ENCODE assay signal across 26 mouse cellular contexts in genomic region chr7:126868003-126868402, GRCm38 (mm10). TPM values are rescaled to one million over a fixed set of nuclear protein-coding genes. Genes with fewer than 3 reads are reported as not detected.
DNase-seq lines count a peak whose midpoint lies in the region; ATAC-seq and TF ChIP-seq lines count a peak whose summit lies in the region.
"Had no signal": no experiment of that assay in that cellular context is flagged by ENCODE, and none has a peak within 500 bp of the region (broad histone marks: within the 10 kb centered on the region; RNA-seq: fewer than 3 reads in every experiment).

No protein-coding gene starts in this region.

- no peaks in the 10 kb centered on the region for H3K27me3 ChIP-seq in lung, embryonic 16.5 days (ENCODE audit: control insufficient read depth, insufficient read depth, low read depth, low read length)
- H3K27me3 ChIP-seq in neural tube, embryonic 14.5 days (ENCODE audit: control insufficient read depth, insufficient read depth, low read length), result no peaks in the 10 kb centered on the region
- H3K27me3 ChIP-seq: CH12.LX; embryonic facial prominence, embryonic 12.5 days; forebrain, embryonic 13.5 days; forebrain, embryonic 15.5 days; Patski had no signal

- no peak overlapping the region for H3K4me3 ChIP-seq in lung, embryonic 16.5 days (ENCODE audit: low read length)
- H3K4me3 ChIP-seq in lung, adult 2 months (replicated peaks; ENCODE audit: extremely low read depth, low read depth, low read length), result no peak overlapping the region
- H3K4me3 ChIP-seq in neural tube, embryonic 14.5 days (ENCODE audit: low read depth, low read length), result no peak overlapping the region
- H3K4me3 ChIP-seq: embryonic facial prominence, embryonic 10.5 days; embryonic facial prominence, embryonic 12.5 days; forebrain, embryonic 13.5 days; forebrain, embryonic 15.5 days had no signal

- H3K27ac ChIP-seq in lung, embryonic 16.5 days (ENCODE audit: low read length), result peak overlapping the region; percentile 34
- H3K27ac ChIP-seq in neural tube, embryonic 14.5 days (ENCODE audit: low read depth, low read length), result no peak overlapping the region
- H3K27ac ChIP-seq: embryonic facial prominence, embryonic 10.5 days; embryonic facial prominence, embryonic 12.5 days; forebrain, embryonic 13.5 days; forebrain, embryonic 15.5 days had no signal

- H3K4me2 ChIP-seq in lung, embryonic 16.5 days (ENCODE audit: low read depth, low read length), result no peak overlapping the region
- H3K4me2 ChIP-seq in neural tube, embryonic 14.5 days (ENCODE audit: low read depth, low read length), result no peak overlapping the region
- H3K4me2 ChIP-seq: embryonic facial prominence, embryonic 12.5 days; forebrain, embryonic 13.5 days; forebrain, embryonic 15.5 days had no signal

- peaks cover 56% of the 10 kb centered on the region for H3K36me3 ChIP-seq in lung, embryonic 16.5 days (ENCODE audit: control insufficient read depth, insufficient read depth, low read length)
- peaks cover 77% of the 10 kb centered on the region for H3K36me3 ChIP-seq in neural tube, embryonic 14.5 days (ENCODE audit: control insufficient read depth, insufficient read depth, low read length)

- WGBS in lung, embryonic 16.5 days, result 63% methylated on average over 12 of the region's 12 CpGs
- 58% methylated on average over 12 of the region's 12 CpGs for WGBS in lung, adult 2 months
- WGBS in neural tube, embryonic 14.5 days, result 90% methylated on average over 12 of the region's 12 CpGs

- no peak overlapping the region for H3K9ac ChIP-seq in lung, embryonic 16.5 days (ENCODE audit: low read length)
- H3K9ac ChIP-seq in neural tube, embryonic 14.5 days (replicated peaks; ENCODE audit: low read depth, low read length), result 0 out of 2 replicates have a peak overlapping the region, but pooled peaks have one; percentile 16
- H3K9ac ChIP-seq: embryonic facial prominence, embryonic 12.5 days; forebrain, embryonic 13.5 days; forebrain, embryonic 15.5 days had no signal

- H3K9me3 ChIP-seq in lung, embryonic 16.5 days (ENCODE audit: control insufficient read depth, low read length), result no peaks in the 10 kb centered on the region
- H3K9me3 ChIP-seq in neural tube, embryonic 14.5 days (ENCODE audit: control insufficient read depth, low read length), result no peaks in the 10 kb centered on the region
- H3K9me3 ChIP-seq: embryonic facial prominence, embryonic 10.5 days; embryonic facial prominence, embryonic 12.5 days; forebrain, embryonic 13.5 days; forebrain, embryonic 15.5 days had no signal

- no peak for TF ChIP-seq CTCF in lung, adult 2 months (IDR thresholded peaks at IDR 0.05; ENCODE audit: insufficient read depth, low read length)

- peak; percentile 37; the same call in 1 of the 2 replicates for ATAC-seq in lung, embryonic 16.5 days (ENCODE audit: low read depth)
- no peak for ATAC-seq in neural tube, embryonic 14.5 days (ENCODE audit: low read depth)
- ATAC-seq: activated CD4-positive, CD25-positive, alpha-beta regulatory T cell, adult 4 months; CD4-positive, CD25-positive, alpha-beta regulatory T cell, adult 4 months; forebrain, embryonic 13.5 days; forebrain, embryonic 15.5 days; Patski had no signal

- H3K4me1 ChIP-seq in lung, embryonic 16.5 days (replicated peaks; ENCODE audit: control insufficient read depth, insufficient read depth, low read length), result peaks cover 19% of the 10 kb centered on the region
- no peaks in the 10 kb centered on the region for H3K4me1 ChIP-seq in lung, adult 2 months (ENCODE audit: control insufficient read depth, insufficient read depth, low read length)
- H3K4me1 ChIP-seq in neural tube, embryonic 14.5 days (ENCODE audit: control insufficient read depth, insufficient read depth, low read length), result peaks cover 8% of the 10 kb centered on the region

- TF ChIP-seq POLR2A in lung, adult 2 months (IDR thresholded peaks at IDR 0.05; ENCODE audit: borderline replicate concordance, extremely low read depth, low read depth, low read length), result no peak

- DNase-seq in lung, adult 18-20 months, result peak; percentile 45 to 50
- DNase-seq in lung, postnatal 25 days (ENCODE audit: low spot score), result no peak
- no peak for DNase-seq in lung, adult 2 months
- no peak for DNase-seq in neural tube, embryonic 10.5 days (ENCODE audit: extremely low spot score, low spot score)
- DNase-seq: adrenal gland, adult 8-10 months; adrenal gland, postnatal 14 days; adrenal gland, postnatal 36 days; B cell, adult 2 months; cerebellum, adult 11-12 months; cerebellum, adult 2 months; cerebellum, adult 9-10 months; cerebellum, postnatal 10 days; cerebellum, postnatal 25 days had no signal

RNA-seq across cellular contexts. Expression of gene Ino80e, which starts 5.8 kb away (rescaled TPM):
- 76.5 and 89.3 TPM in 2 replicates for polyA plus RNA-seq in lung, embryonic 16.5 days (2015; fragmentation: Nextera tagmentation; extraction: Ambion mirVana)
- polyA plus RNA-seq in lung, adult 2 months (2012; rRNA removed), result 66.0 and 68.9 TPM in 2 replicates
- 86.7 and 92.4 TPM in 2 replicates for polyA plus RNA-seq in neural tube, embryonic 14.5 days (2014; fragmentation: Nextera tagmentation; extraction: Ambion mirVana)

RNA-seq across cellular contexts. Expression of gene Hirip3, which starts 6.2 kb away (rescaled TPM):
- 30.3 and 32.3 TPM in 2 replicates for polyA plus RNA-seq in lung, embryonic 16.5 days (2015; fragmentation: Nextera tagmentation; extraction: Ambion mirVana)
- 6.2 and 7.5 TPM in 2 replicates for polyA plus RNA-seq in lung, adult 2 months (2012; rRNA removed)
- 11.0 and 15.2 TPM in 2 replicates for polyA plus RNA-seq in neural tube, embryonic 14.5 days (2014; fragmentation: Nextera tagmentation; extraction: Ambion mirVana)

RNA-seq across cellular contexts. Expression of gene Taok2, which starts 16.5 kb away (rescaled TPM):
- 55.8 and 58.3 TPM in 2 replicates for polyA plus RNA-seq in lung, embryonic 16.5 days (2015; fragmentation: Nextera tagmentation; extraction: Ambion mirVana)
- polyA plus RNA-seq in lung, adult 2 months (2012; rRNA removed), result 174 and 210 TPM in 2 replicates
- 28.9 and 36.5 TPM in 2 replicates for polyA plus RNA-seq in neural tube, embryonic 14.5 days (2014; fragmentation: Nextera tagmentation; extraction: Ambion mirVana)

RNA-seq across cellular contexts. Expression of gene Doc2a, which starts 20.8 kb away (rescaled TPM):
- polyA plus RNA-seq in lung, embryonic 16.5 days (2015; fragmentation: Nextera tagmentation; extraction: Ambion mirVana), result 0.49 and 0.63 TPM in 2 replicates
- 0.22 and 0.74 TPM in 2 replicates for polyA plus RNA-seq in lung, adult 2 months (2012; rRNA removed)
- 18.4 and 20.2 TPM in 2 replicates for polyA plus RNA-seq in neural tube, embryonic 14.5 days (2014; fragmentation: Nextera tagmentation; extraction: Ambion mirVana)
- polyA plus RNA-seq: activated CD4-positive, CD25-positive, alpha-beta regulatory T cell, adult 4 months; CD4-positive, CD25-positive, alpha-beta regulatory T cell, adult 4 months; G1E; Patski had no signal

RNA-seq across cellular contexts. Expression of gene 4930451I11Rik, which starts 36.6 kb away (rescaled TPM):
- polyA plus RNA-seq in lung, embryonic 16.5 days (2015; fragmentation: Nextera tagmentation; extraction: Ambion mirVana), result not detected in 2 replicates
- not detected in 2 replicates for polyA plus RNA-seq in lung, adult 2 months (2012; rRNA removed)
- polyA plus RNA-seq in neural tube, embryonic 14.5 days (2014; fragmentation: Nextera tagmentation; extraction: Ambion mirVana), result not detected in 2 replicates
- polyA plus RNA-seq: activated CD4-positive, CD25-positive, alpha-beta regulatory T cell, adult 4 months; CD4-positive, CD25-positive, alpha-beta regulatory T cell, adult 4 months; cerebellum, adult 2 months; embryonic facial prominence, embryonic 10.5 days; embryonic facial prominence, embryonic 12.5 days; embryonic facial prominence, embryonic 14.5 days; forebrain, embryonic 11.5 days; forebrain, embryonic 13.5 days; forebrain, embryonic 15.5 days; G1E; Patski had no signal

Comparison
In these comparisons a context has a peak if more than half of its experiments do, and no peak if none do; other contexts are left out.
1. DNase-seq: peak in lung, adult 18-20 months (2 of 2); none in lung, postnatal 25 days (single experiment), lung, adult 2 months (single experiment) and neural tube, embryonic 10.5 days (single experiment).